Mouse (Mus musculus): Measurements from ENCODE around the gene Pde2a.
"Not testable (repeated sequence)": the region's sequence is repeated elsewhere in the genome, so short reads cannot be mapped to it uniquely, and the experiment has no call there.

Pde2a gene

DNA sequence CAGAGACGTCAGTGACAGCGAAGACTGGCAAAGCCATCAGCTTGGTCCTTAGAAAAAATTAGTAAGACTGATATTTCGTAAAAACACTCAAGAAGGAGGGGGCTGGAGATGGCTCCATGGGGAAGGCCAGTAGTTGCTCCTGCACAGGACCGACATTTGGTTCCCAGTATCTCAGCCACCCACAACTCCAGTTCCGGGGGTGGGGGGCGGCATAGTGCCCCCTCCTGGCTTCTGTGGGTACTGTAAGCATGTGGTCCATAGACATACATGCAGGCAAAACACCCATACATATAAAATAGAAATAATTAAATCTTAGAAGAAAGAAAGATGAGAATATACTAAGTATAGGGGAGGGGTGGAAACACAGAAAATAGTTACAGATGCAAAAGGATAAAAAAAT, 95.0 kb downstream of the Pde2a start:
- no peak for DNase-seq (ENCODE audit: low spot score)

DNA sequence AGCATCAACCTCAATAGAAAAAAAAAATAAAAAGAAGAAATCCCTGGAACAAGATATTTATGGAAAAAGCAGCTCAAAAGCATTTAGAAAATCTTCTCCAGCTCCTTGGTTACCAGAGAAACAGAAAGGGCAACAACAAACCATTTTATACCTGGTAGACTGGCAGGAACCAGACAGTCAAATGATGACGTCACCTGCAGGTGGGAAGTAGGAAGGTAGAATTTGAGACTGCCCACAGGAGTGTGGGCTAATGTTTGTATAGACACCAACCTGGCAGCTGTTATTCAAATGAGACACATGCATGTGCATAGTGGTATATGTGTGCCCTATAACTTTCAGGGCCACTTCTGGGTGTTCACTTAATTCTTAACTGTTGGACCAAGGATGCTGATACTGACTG, 100.2 kb downstream of the Pde2a start:
- DNase-seq (ENCODE audit: low spot score): no peak

DNA sequence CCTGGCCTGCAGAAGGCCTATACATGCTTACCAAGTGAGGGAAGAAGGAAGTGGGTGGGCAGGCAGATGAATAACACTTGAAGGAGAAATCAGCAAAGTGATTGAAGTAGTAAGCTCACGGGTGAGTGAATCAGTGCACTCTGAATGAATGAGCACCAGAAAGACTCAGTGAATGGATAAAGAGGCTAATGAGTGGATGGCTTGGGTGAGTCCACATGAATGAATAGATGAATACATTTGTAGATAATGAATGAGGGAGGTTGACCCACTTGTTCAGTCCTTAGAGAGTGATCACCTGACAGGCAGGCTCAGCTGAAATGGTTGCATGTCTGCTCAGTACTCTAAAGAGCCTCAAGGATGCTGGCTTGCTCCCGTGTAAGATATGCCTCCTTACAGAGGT, 101.7 kb downstream of the Pde2a start:
- no peak for DNase-seq (ENCODE audit: low spot score)

DNA sequence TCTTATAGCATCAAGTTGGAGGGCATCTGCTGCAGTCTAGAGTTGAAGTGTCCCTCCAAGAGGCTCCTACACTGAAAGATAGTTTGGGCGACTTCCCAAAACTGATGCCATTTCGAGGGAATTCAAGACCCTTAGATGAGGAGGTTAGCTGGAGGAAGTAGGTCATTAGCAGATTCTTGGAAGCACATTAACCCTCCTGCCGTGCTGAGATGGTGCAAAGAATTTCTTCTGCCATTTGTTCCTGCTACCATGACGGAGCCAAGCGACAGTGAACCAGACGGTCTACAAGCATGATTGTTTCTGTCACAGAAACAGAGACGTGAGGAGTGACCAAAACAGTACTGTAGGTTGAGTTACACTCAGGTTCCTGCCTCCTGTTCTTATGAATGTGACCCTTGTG, 105.0 kb downstream of the Pde2a start:
- no peak for DNase-seq (ENCODE audit: low spot score)

DNA sequence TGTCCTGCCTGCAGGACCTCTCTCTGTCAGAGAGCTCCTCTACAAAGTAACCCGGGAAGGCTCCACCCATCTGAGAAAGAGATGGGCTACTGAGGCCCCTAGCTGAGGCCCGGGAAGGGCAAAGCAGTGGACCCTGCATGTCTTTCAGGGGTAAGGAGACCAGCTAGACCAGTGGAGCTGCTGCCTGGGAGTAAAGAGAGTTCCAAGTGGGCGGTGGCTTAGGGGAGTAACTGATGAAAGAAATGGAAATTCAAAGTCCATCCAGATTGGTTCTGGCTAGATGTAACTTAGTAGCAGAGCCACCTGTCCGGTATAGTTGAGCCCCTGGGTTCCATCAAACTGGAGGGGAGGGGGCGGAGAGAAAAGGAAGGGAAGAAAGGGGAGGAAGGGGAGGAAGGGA, 112.9 kb downstream of the Pde2a start:
- no peak for DNase-seq (ENCODE audit: low spot score)

DNA sequence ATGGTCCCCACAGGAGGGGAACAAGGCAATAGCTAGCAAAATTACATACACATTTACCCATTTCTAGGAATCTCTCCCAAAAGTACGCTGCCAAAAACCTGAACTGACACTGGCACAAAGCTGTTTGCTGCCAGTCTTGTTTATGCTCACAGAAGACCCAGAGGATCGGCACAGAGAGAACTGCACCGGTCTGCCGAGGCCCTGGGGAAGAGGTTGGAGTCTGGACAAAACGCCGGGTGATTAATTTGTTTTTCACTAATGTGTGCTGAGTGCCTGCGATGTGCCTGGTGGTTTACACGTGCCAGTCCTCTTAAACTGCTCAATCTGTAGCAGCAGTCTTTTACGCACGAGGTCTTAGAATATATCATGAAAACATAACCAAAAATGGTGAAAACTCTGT, 113.6 kb downstream of the Pde2a start:
- DNase-seq (ENCODE audit: low spot score): no peak

DNA sequence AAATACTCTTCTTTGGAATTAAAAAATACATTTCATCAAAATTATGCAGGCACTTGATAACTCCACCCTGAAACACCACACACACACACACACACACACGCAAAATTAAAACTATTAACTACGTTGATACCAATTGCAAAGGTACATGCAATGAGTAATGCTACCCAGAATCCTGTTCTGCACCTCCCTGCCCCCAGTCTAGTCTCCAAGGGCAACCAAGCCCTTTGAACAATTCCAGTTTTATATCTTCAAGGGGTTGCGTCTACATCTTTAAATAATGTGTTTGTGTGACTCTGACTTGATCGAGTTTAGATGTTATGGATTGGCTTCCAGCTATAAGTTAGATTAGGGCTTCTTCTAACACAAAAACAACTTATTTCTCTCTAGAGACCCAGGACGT, 114.0 kb downstream of the Pde2a start:
- no peak for DNase-seq (ENCODE audit: low spot score)

DNA sequence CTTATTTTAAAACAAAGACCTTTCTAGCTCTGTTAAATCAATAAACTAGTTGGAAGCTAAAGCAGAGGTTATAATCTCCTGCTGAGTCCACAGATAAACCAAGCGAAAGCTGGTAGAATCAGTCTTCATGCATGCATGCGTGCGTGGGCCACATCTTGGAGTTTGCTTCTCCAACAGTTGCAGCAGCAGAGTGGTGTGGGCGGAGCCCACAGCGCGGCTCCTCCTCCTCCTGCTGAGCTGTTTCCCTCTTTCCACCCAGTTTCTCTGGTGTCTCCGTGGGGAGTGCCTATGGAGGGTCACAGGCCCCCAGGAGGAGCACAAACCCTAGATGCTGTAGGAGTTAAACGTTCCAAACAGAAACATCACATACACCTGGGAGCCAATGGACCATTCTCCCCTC, 116.0 kb downstream of the Pde2a start:
- no peak for DNase-seq (ENCODE audit: low spot score)

DNA sequence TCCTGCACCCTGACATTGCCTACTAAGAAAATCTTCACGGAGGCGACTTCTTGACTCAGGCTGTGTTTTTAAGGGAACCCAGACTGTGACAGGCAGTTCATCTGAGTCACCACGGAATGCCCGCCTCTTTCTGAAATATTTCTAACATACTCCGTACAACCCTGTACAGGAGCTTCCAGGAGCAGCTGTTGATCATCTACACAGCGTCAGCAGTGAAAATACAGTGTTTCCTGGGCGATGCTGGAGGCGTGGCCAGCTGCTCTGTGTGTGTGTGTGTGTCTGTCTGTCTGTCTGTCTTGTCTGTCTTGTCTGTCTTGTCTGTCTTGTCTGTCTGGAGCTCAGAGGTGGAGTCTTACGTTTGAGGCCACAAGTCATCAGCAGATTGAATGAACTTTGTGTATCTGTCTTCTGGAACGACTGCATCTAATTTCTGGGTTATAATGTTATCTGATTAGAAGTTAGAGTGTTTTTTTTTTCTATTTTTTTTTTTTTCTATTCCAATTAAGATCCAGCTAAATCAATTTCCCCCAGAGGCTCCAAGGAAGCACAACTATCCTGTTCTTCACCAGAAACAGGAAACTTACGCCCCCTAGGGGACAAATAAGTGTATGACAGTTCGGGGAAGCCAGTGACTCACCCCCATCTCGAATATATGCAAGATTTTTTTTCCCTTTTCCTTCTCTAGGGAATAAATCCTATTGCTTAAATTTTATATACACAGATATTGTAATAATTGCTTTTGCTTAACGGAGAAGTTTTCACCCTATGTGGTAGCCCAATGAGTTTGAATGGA, 116.8 kb downstream of the Pde2a start:
- peak; percentile 59 for DNase-seq (ENCODE audit: low spot score)

DNA sequence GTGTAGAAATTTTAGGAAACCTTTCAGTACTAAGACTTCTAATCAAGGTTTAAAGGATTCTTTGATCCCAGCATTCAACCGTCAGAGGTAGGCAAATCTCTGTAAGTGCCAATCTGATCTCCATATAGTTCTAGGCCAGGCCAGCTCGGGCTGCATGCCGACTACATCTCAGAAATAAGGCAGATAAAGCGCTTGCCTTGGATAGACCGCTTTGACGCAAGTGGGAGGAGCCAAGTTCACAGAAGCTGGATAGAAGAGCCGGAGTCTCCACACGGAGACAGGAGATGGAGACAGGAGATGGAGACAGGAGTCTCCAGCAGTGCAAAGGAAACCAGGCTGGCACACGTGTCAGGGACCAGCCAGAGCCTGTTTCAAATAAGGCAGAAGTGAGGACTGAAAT, 118.3 kb downstream of the Pde2a start:
- DNase-seq (ENCODE audit: low spot score): no peak

DNA sequence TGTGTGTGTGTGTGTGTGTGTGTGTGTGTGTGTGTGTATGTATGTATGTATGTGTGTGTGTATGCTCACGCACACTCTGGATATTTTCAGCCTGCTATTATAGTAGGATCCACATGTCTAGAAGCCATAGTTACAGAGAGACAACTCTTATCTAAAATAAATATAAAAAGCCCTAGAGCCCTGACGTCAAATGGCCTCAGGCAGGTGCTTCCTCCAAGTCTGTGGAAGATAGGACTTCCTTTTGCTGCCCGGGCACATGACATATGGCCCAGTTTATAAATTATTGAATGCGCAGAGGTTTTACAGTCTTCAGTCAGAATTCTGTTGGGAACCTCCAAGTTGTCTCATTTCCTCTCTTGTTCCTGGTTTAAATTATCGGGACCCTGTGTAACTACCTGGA, 119.2 kb downstream of the Pde2a start:
- DNase-seq (ENCODE audit: low spot score): no peak

DNA sequence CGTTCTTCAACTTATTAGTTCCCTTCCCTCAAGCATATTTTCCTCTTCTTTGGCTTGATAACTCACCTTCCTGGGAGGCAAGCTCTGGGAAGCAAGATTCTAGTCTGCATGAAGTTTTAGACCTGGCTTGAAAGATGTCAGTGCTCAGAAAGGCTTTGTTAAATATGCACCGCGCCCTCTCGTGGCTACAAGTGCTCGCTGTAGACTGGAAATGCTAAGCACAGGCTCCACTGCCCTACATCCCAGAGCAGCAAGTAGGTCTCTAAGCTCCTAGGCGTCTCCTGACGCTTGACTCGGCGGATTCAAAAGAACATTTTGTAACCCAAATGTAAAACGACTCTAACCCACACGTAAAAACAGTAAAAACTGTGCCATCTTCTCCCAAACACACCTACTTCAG, 119.6 kb downstream of the Pde2a start:
- DNase-seq (ENCODE audit: low spot score): peak; percentile 72

DNA sequence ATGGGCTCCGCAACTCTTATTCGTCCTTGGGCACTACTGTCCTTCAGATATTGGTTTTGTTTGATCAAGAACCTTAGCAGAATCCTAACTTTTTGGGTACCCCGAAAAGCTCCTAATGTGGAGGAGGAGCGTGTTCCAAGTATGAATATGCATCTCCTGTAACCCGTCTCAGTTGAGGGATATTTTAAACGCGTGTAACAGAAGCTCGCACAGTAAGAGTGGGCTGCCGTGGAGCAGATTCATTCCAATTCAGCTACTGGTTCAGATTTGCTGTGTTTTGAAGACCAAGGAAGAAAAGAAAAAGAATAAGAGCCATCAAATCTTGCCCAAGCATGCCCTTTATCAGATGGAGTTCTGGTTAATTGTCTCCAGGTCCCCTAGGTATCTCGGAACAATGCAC, 120.2 kb downstream of the Pde2a start:
- no peak for DNase-seq (ENCODE audit: low spot score)

DNA sequence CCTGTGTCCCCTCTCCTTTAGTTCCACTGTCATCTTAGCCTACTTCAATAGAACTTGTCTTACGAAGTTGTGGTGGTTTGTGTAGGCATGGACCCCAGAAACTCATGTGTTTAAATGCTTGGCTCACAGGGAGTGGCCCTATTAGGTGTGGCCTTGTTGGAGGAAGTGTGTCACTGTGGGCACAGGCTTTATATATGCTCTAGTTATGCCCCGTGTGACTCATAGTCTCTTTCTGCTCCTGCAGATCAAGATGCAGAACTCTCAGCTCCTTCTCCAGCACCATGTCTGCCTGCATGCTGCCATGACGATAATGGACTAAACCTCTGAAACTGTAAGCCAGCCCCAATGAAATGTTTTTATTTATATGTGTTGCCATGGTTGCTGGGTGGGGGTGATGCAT, 126.2 kb downstream of the Pde2a start:
- no peak for DNase-seq (ENCODE audit: low spot score)

DNA sequence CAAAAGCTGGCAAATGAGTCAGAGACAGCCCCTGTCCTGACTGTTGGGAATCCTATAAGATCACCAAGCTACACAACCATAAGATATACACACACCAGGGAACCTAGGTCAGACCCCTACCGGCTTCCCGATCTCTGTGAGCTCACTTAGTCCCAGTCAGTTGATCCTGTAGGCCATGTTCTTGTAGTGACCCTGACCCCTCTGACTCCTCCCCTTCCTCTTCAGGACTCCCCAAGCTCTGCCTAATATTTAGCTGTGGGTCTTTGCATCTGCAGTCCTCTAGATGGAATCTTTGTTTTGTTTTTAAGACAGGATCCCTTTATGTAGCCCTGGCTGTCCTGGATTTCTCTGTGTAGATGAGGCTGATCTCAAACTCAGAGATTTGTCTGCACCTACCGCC, 127.8 kb downstream of the Pde2a start:
- DNase-seq (ENCODE audit: low spot score): no peak

DNA sequence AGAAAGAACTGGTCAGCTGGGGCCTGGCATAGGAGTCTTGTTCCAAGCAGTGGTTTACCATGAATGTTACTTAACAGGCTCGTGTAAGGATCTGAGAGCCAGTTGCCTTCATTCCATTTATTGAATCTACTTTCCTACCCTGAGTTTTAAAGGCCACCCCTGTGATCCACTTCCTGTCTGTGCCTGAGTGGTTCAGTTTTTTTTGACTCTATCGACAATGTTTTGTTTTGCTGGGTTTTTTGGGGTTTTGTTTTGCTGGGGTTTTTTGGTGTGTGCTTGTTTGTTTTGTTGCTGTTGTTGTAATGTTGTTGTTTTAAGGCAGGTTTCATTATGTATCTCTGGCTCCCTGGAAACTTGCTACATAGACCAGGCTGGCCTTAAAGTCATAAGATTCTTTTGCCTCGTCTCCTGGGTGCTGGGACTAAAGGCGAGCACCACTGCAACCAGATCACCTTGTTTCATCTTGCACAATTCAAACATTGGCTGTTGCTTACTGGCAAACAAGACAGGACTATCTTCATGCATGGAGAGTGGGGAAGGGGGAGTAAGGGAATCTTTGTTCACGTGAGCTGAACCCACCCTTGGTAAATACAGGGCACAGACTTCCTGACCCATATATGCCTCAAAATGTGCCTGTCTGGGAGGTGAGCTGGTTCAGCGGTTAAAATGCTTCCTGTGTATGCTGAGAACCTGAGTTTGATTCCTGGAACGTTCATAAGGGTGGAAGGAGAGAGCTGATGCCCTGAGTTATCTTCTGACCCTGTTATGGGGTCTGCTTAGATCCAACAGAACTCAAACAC, 129.4 kb downstream of the Pde2a start:
- DNase-seq (ENCODE audit: low spot score): no peak

DNA sequence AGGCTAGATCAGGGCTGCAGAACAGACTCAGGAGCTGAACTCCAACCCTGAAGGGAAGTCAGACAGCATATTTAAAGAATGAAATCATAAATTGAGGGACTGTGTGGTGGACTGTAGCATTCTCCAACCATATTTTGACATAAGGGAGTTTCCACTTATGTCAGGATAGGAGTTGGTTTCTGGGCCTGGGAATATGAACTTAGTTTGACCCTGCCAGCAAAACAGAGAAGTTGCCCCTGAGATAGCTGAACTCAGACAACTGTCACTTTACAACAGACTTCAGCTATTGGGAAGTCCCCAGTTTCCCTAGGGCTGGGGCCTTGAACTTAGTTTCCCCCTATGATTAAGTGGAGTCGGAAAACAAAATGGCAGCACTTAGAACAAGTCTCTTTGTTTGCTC, 130.0 kb downstream of the Pde2a start:
- no peak for DNase-seq (ENCODE audit: low spot score)

DNA sequence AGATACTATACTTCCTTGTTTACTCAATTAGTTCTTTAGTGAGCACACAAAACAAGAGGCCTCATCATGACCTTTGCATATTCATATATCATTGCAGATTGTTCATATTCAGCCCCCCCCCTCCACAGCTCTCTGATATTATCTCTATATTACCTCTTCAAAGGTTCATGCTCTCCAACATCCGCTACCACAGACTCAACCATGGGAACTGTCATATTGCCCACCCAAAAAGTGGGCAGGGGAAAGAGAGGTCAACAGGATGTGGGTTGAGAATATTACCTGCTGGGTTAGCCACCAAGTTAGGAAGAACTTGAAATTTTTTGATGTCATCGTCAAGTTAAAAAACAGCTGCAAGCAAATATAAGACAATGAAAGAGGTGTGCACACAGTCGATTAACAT, 134.0 kb downstream of the Pde2a start:
- not testable (repeated sequence) for DNase-seq (ENCODE audit: low spot score)

DNA sequence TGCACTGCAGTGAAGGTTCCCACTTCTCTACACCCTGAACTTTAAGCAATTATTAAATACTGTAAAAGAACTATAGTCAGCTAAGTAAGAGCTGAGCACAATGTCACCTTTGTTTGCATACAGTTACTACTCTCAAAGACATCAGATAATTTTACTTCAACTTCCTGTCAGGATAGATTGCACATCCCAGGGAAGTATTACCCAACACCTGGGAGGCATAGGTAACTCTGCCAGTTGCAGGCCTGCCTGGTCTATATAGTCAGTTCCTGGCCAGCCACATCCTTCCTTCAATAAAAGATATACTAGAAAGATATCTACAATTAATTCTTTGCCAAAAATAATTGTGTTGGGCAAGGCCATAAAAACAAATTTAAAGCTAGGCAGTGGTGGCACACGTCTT, 135.9 kb downstream of the Pde2a start:
- no peak for DNase-seq (ENCODE audit: low spot score)

DNA sequence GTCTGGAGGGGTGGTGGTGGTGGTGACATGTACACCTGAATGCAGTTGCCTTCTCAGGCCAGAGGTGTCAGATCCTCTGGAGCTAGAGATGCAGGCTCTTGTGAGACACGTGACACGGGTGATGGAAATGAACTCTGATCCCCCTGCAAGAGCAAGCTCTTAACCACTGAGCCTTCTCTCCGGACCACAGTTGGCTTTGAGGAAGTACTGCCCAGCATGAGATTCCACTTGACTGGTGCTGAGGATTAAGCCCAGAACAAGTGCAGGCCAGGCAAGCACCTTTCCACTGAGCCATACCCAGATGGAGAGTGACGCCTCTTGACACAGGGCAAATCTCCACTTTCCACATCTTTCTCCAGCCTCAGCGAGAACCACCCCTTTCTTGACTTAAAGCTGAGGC, 137.9 kb downstream of the Pde2a start:
- DNase-seq (ENCODE audit: low spot score): not testable (repeated sequence)
